Mouse (Mus musculus) lung, postnatal 0 days (tissue): Measurements from ENCODE around the gene Susd3. TPM values are rescaled to one million over a fixed set of nuclear protein-coding genes. Genes with fewer than 3 reads are reported as not detected.

Source experiments
- ATAC-seq: fragments of 200-750 bp; cut with Nextera tagmentation; 2 replicates; pipeline ENCODE4 v1.8.0; 2017; ENCODE audit warnings: moderate library complexity
- DNase-seq: peaks from one replicate; pipeline ENCODE4 v3.0.0-alpha.2; 2016; ENCODE audit warnings: low spot score
- H3K27ac ChIP-seq: fragments of 300-500 bp; sonication (generic); 2 replicates; pipeline ENCODE4 v1.5.1; 2014; ENCODE audit warnings: antibody characterized with exemption, mild to moderate bottlenecking, low read length, mixed read lengths
- H3K27me3 ChIP-seq: fragments of 300-500 bp; sonication (generic); replicated peaks from 2 replicates; pipeline ENCODE4 v1.6.1; 2014; ENCODE audit warnings: low read length, mixed read lengths; ENCODE audit not compliant: insufficient read depth
- H3K36me3 ChIP-seq: fragments of 300-500 bp; sonication (generic); 2 replicates; pipeline ENCODE4 v1.6.1; 2014; ENCODE audit warnings: low read length, mixed read lengths; ENCODE audit not compliant: insufficient read depth
- H3K4me1 ChIP-seq: fragments of 300-500 bp; sonication (generic); 2 replicates; pipeline ENCODE4 v1.6.1; 2014; ENCODE audit warnings: antibody characterized with exemption, low read depth, low read length, mixed read lengths; ENCODE audit not compliant: insufficient read depth
- H3K4me2 ChIP-seq: fragments of 300-500 bp; sonication (generic); replicated peaks from 2 replicates; pipeline ENCODE4 v1.6.1; 2014; ENCODE audit warnings: low read depth, mild to moderate bottlenecking, low read length, moderate library complexity, mixed read lengths
- H3K4me3 ChIP-seq: fragments of 300-500 bp; sonication (generic); 2 replicates; pipeline ENCODE4 v1.5.1; 2014; ENCODE audit warnings: low read depth, low read length
- H3K9ac ChIP-seq: fragments of 300-500 bp; sonication (generic); replicated peaks from 2 replicates; pipeline ENCODE4 v1.6.1; 2014; ENCODE audit warnings: low read depth, mild to moderate bottlenecking
- H3K9me3 ChIP-seq: fragments of 300-500 bp; sonication (generic); 2 replicates; pipeline ENCODE4 v1.6.1; 2016; ENCODE audit warnings: low read length, mixed read lengths
- CTCF ChIP-seq: IDR thresholded peaks from 2 replicates; pipeline ENCODE4 v1.5.1; 2016; ENCODE audit warnings: antibody characterized with exemption, mild to moderate bottlenecking
- EP300 ChIP-seq: IDR thresholded peaks from 2 replicates; pipeline ENCODE4 v1.6.1; 2016; ENCODE audit warnings: antibody characterized with exemption, mild to moderate bottlenecking, control low read depth
- WGBS: fragments of 180-500 bp; shearing (Covaris S2); extraction: QIAGEN DNeasy Blood & Tissue Kit; methylation state at CpG from one replicate; pipeline ENCODE4 v1.1.7; 2014; 5-methylcytosine and 5-hydroxymethylcytosine counted together
- polyA plus RNA-seq: library from polyadenylated mRNA; unstranded; fragments of >200 nt; fragmentation: Nextera tagmentation; extraction: Ambion mirVana; gene quantifications from 2 replicates; pipeline ENCODE4 v1.2.1, GENCODE M21; 2015

The Susd3 gene
- polyA plus RNA-seq, 1 experiment from 2014 or later, result 2.5 TPM

GRCm38 (mm10) chr13:49180691-49181090 is 67.8 kb downstream of the Susd3 start:
- Histone ChIP-seq H3K4me2 (no peak overlapping the region), H3K36me3 (no peaks in the 10 kb centered on the region), H3K27me3 (no peaks in the 10 kb centered on the region), H3K9me3 (no peaks in the 10 kb centered on the region), H3K9ac (no peak overlapping the region), H3K4me1 (no peaks in the 10 kb centered on the region), H3K27ac (no peak overlapping the region), H3K4me3 (no peak overlapping the region)
- DNase-seq (no peak), ATAC-seq (no peak)
- no peak for TF ChIP-seq CTCF
- no peak for TF ChIP-seq EP300
- 59% methylated on average over 1 of the region's 1 CpGs for WGBS

Other genes with a start within 250 kb of the Susd3 start
- gene Wnk2, start 100.7 kb downstream of the Susd3 start, polyA plus RNA-seq, result 0.36 and 0.39 TPM in 2 replicates
- 66.3 and 72.0 TPM in 2 replicates for gene Ninj1, start 61.2 kb downstream of the Susd3 start, polyA plus RNA-seq
- gene Card19, start 32.7 kb downstream of the Susd3 start, polyA plus RNA-seq, result 90.4 and 112 TPM in 2 replicates
- gene Fgd3, start 71.6 kb upstream of the Susd3 start, polyA plus RNA-seq, result 0.37 and 0.56 TPM in 2 replicates
- gene Bicd2, start 92.9 kb upstream of the Susd3 start, polyA plus RNA-seq, result 32.5 and 40.2 TPM in 2 replicates
- gene Ippk, start 172.5 kb upstream of the Susd3 start, polyA plus RNA-seq, result 12.0 and 12.6 TPM in 2 replicates
- 0.35 and 0.49 TPM in 2 replicates for gene Tes3-ps, start 244.6 kb upstream of the Susd3 start, polyA plus RNA-seq